Mouse (Mus musculus): ENCODE measurements around the gene Camkk2. TPM values are rescaled to one million over a fixed set of nuclear protein-coding genes. Genes with fewer than 3 reads are reported as not detected.

The Camkk2 gene
- polyA plus RNA-seq, 1 experiment, result not detected

DNA sequence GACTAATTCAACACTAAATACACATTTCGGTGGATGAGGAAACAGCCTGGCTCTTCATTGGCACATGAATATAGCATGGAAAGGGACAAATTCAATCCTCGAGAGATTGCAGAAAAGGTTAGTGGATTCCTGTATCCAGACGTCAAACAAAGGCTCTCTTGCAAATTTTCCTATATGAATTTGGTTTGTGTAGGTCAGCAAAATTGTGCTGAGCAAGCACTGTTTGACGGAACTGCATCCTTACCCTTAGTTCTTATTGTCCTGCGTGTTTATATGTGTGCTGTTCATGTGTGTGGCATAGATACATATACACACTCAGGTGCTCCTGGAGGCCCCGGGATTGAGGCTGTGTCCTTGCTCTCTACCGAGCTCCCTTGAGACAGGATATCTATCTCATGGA is 90.1 kb downstream of the Camkk2 start:
- TF ChIP-seq CTCF (IDR thresholded peaks at IDR 0.05; ENCODE audit: insufficient read depth, low read depth, low read length) (no peak), POLR2A (IDR thresholded peaks at IDR 0.05; ENCODE audit: insufficient read depth, low read depth, low read length) (no peak)
- Histone ChIP-seq H3K27ac (ENCODE audit: insufficient read depth, low read depth, low read length) (no peak overlapping the region), H3K4me3 (ENCODE audit: insufficient read depth, low read depth, low read length) (no peak overlapping the region), H3K4me1 (ENCODE audit: control insufficient read depth, insufficient read depth, low read length) (peaks cover 3% of the 10 kb centered on the region; the same call in 1 of the 2 replicates)
- WGBS, result 92% methylated on average over 7 of the region's 7 CpGs

DNA sequence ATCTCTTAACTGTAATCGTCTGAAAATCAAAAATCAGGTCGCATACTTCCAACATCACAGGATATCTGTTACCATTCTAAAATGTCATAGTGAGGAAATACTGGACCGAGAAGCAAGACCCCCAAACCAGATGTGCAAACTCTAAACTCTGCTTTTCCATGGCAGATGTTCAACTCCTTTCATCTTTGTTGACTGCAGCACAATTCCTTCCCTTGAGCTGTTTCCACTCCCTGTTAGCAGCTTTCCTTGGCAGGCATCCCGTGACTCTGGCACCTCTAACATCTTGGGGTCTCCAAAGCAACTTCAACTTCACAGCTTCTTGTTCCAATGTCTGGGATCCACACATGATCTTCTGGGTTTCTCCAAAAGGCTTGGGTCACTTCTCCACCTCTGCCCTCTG is 91.8 kb downstream of the Camkk2 start:
- TF ChIP-seq CTCF (IDR thresholded peaks at IDR 0.05; ENCODE audit: insufficient read depth, low read depth, low read length), result no peak
- TF ChIP-seq POLR2A (IDR thresholded peaks at IDR 0.05; ENCODE audit: insufficient read depth, low read depth, low read length), result no peak
- WGBS, result 77% methylated on average over 4 of the region's 4 CpGs

DNA sequence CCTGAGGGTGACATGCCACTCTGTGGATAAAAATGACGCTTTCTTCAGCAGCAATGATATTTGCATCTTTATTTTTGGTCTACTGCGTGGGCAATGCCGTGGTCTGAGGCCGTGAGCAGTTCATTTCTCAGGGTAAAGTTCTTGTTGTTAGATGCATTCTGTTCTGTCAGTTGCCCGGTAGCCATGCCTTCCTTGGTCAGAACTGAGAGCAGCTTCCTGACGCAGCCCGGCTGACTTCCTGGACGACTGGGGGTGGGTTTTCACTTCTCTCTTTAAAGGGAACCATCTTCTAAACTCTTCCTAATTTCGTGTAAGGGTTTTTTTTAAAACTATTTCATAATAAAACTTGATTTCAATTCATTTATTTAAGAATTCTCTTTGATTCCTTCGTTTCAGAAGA is 95.3 kb downstream of the Camkk2 start:
- H3K27ac ChIP-seq (ENCODE audit: insufficient read depth, low read depth, low read length), result no peak overlapping the region
- H3K4me1 ChIP-seq (ENCODE audit: control insufficient read depth, insufficient read depth, low read length), result no peaks in the 10 kb centered on the region
- H3K4me3 ChIP-seq (ENCODE audit: insufficient read depth, low read depth, low read length), result no peak overlapping the region
- TF ChIP-seq POLR2A (IDR thresholded peaks at IDR 0.05; ENCODE audit: insufficient read depth, low read depth, low read length) (no peak), CTCF (IDR thresholded peaks at IDR 0.05; ENCODE audit: insufficient read depth, low read depth, low read length) (no peak)
- 85% methylated on average over 10 of the region's 10 CpGs for WGBS

More for the DNA sequence above, 91.8 kb downstream of the Camkk2 start:
- no peak overlapping the region for H3K4me3 ChIP-seq (ENCODE audit: insufficient read depth, low read depth, low read length)
- no peaks in the 10 kb centered on the region for H3K4me1 ChIP-seq (ENCODE audit: control insufficient read depth, insufficient read depth, low read length)
- H3K27ac ChIP-seq (ENCODE audit: insufficient read depth, low read depth, low read length), result no peak overlapping the region

DNA sequence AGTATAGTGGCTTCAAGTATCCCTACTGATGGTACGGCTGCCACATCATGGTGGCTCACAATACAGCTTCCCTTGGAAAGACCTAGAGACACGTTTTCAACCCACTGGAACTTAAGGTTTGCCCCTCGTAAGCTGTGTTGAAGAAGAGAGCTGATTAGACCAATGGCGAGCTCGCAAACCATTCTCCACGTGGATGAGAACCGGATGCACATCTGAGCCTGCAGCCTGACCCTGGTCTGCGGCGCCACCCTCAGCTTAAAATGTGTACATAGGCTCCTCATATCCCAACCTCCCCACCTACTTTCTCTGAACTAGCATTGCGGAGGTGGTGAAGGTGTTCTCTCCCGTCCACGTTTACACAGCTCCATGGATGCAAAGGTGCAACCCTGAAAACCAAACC is 97.9 kb downstream of the Camkk2 start:
- TF ChIP-seq POLR2A (IDR thresholded peaks at IDR 0.05; ENCODE audit: insufficient read depth, low read depth, low read length), result no peak
- Histone ChIP-seq H3K4me1 (ENCODE audit: control insufficient read depth, insufficient read depth, low read length) (no peaks in the 10 kb centered on the region), H3K4me3 (ENCODE audit: insufficient read depth, low read depth, low read length) (no peak overlapping the region), H3K27ac (ENCODE audit: insufficient read depth, low read depth, low read length) (no peak overlapping the region)
- 88% methylated on average over 12 of the region's 12 CpGs for WGBS

Other genes with a start within 250 kb of the Camkk2 start
- gene Ift81, start 164.9 kb downstream of the Camkk2 start, polyA plus RNA-seq (2012; ENCODE audit: insufficient read depth, insufficient read length, low replicate concordance, missing spikeins), result not detected in 2 replicates
- gene P2rx7, start 135.5 kb downstream of the Camkk2 start, polyA plus RNA-seq (2012; ENCODE audit: insufficient read depth, insufficient read length, low replicate concordance, missing spikeins), result not detected in 2 replicates
- not detected in 2 replicates for gene P2rx4, start 71.9 kb downstream of the Camkk2 start, polyA plus RNA-seq (2012; ENCODE audit: insufficient read depth, insufficient read length, low replicate concordance, missing spikeins)
- gene Anapc5, start 41.9 kb upstream of the Camkk2 start, polyA plus RNA-seq (2012; ENCODE audit: insufficient read depth, insufficient read length, low replicate concordance, missing spikeins), result not detected in 2 replicates
- gene Rnf34, start 70.6 kb upstream of the Camkk2 start, polyA plus RNA-seq (2012; ENCODE audit: insufficient read depth, insufficient read length, low replicate concordance, missing spikeins), result not detected in 2 replicates
- 114 TPM in 1 of 2 replicates, not detected in the other for gene Kdm2b, start 210.4 kb upstream of the Camkk2 start, polyA plus RNA-seq (2012; ENCODE audit: insufficient read depth, insufficient read length, low replicate concordance, missing spikeins)
- not detected in 2 replicates for gene Orai1, start 235.7 kb upstream of the Camkk2 start, polyA plus RNA-seq (2012; ENCODE audit: insufficient read depth, insufficient read length, low replicate concordance, missing spikeins)

Measured in olfactory bulb, adult 2 months (tissue).